Mouse (Mus musculus) intestine, postnatal 0 days (tissue): Measurements from ENCODE around the gene D11Wsu47e. TPM values are rescaled to one million over a fixed set of nuclear protein-coding genes. Genes with fewer than 3 reads are reported as not detected.

Experiments
- ATAC-seq: fragments of 200-750 bp; cut with Nextera tagmentation; 2 replicates; pipeline ENCODE4 v1.8.0; 2017; ENCODE audit warnings: mild to moderate bottlenecking, moderate TSS enrichment, moderate library complexity
- H3K27ac ChIP-seq: fragments of 300-500 bp; sonication (generic); 2 replicates; pipeline ENCODE4 v1.5.1; 2014; ENCODE audit warnings: mild to moderate bottlenecking, low read depth, low read length, moderate library complexity
- H3K27me3 ChIP-seq: fragments of 300-500 bp; sonication (generic); replicated peaks from 2 replicates; pipeline ENCODE4 v1.6.1; 2014; ENCODE audit warnings: low read length, mixed read lengths; ENCODE audit not compliant: control insufficient read depth, insufficient read depth
- H3K36me3 ChIP-seq: fragments of 300-500 bp; sonication (generic); 2 replicates; pipeline ENCODE4 v1.6.1; 2014; ENCODE audit warnings: mild to moderate bottlenecking, moderate library complexity; ENCODE audit not compliant: control insufficient read depth, insufficient read depth
- H3K4me1 ChIP-seq: fragments of 300-500 bp; sonication (generic); replicated peaks from 2 replicates; pipeline ENCODE4 v1.6.1; 2014; ENCODE audit warnings: antibody characterized with exemption, low read length, mixed read lengths; ENCODE audit not compliant: control insufficient read depth, insufficient read depth
- H3K4me2 ChIP-seq: fragments of 300-500 bp; sonication (generic); replicated peaks from 2 replicates; pipeline ENCODE4 v1.6.1; 2014; ENCODE audit warnings: low read depth, mild to moderate bottlenecking, moderate library complexity
- H3K4me3 ChIP-seq: fragments of 300-500 bp; sonication (generic); 2 replicates; pipeline ENCODE4 v1.5.1; 2014; ENCODE audit warnings: low read depth, low read length
- H3K9ac ChIP-seq: fragments of 300-500 bp; sonication (generic); 2 replicates; pipeline ENCODE4 v1.6.1; 2014; ENCODE audit warnings: mild to moderate bottlenecking, low read depth, low read length
- H3K9me3 ChIP-seq: fragments of 300-500 bp; sonication (generic); 2 replicates; pipeline ENCODE4 v1.6.1; 2016; ENCODE audit warnings: mixed run types; ENCODE audit not compliant: control insufficient read depth
- CTCF ChIP-seq: sonication (generic); IDR thresholded peaks from 2 replicates; pipeline ENCODE4 v1.5.1; 2016; ENCODE audit warnings: low read depth, mild to moderate bottlenecking, control low read depth, antibody characterized with exemption, moderate library complexity
- WGBS: fragments of 180-500 bp; shearing (Covaris S2); extraction: QIAGEN DNeasy Blood & Tissue Kit; methylation state at CpG from one replicate; pipeline ENCODE4 v1.1.7; 2014; 5-methylcytosine and 5-hydroxymethylcytosine counted together
- polyA plus RNA-seq: library from polyadenylated mRNA; unstranded; fragments of >200 nt; fragmentation: Nextera tagmentation; extraction: Ambion mirVana; gene quantifications from 2 replicates; pipeline ENCODE4 v1.2.1, GENCODE M21; 2015

D11Wsu47e gene
- polyA plus RNA-seq, 1 experiment from 2014 or later: 9.0 TPM

DNA sequence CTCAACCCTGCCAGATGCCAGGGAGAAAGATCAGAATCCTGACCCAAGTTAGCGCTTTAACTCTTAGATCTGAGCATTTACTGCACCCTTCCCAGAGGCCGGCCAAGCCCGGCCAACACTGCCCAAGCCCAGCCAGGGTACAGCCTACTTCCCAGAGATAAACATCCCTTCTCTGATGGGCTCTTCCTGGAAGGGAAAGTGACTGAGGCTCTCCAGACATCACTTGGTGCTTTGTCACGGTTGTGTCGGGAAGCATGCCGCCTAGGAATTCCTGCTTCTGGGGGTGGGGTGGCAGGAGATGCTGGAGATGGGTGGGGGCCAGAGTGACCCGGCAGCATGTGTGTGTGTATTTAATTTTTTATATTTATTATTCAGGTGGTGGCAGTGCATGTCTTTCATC is 55.9 kb downstream of the D11Wsu47e start:
- 38% methylated on average over 7 of the region's 7 CpGs for WGBS
- no peak overlapping the region for H3K4me3 ChIP-seq
- H3K4me1 ChIP-seq: peaks cover 9% of the 10 kb centered on the region
- peak overlapping the region; percentile 8; the same call in 1 of the 2 replicates for H3K27ac ChIP-seq
- TF ChIP-seq CTCF: no peak
- H3K27me3 ChIP-seq: no peaks in the 10 kb centered on the region
- no peak for ATAC-seq
- no peak overlapping the region for H3K9ac ChIP-seq
- no peaks in the 10 kb centered on the region for H3K9me3 ChIP-seq
- no peaks in the 10 kb centered on the region; the same call in 1 of the 2 replicates for H3K36me3 ChIP-seq
- no peak overlapping the region for H3K4me2 ChIP-seq

GRCm38 (mm10) chr11:113742998-113743397 is 58.8 kb downstream of the D11Wsu47e start:
- 100% methylated on average over 1 of the region's 1 CpGs for WGBS
- ATAC-seq: no peak
- H3K4me3 ChIP-seq: no peak overlapping the region

More at GRCm38 (mm10) chr11:113742998-113743397, 58.8 kb downstream of the D11Wsu47e start:
- peak; percentile 54 for TF ChIP-seq CTCF
- no peak overlapping the region for H3K9ac ChIP-seq
- H3K9me3 ChIP-seq: no peaks in the 10 kb centered on the region
- no peak overlapping the region for H3K27ac ChIP-seq
- no peaks in the 10 kb centered on the region for H3K27me3 ChIP-seq
- no peak overlapping the region for H3K4me2 ChIP-seq
- H3K4me1 ChIP-seq: peaks cover 17% of the 10 kb centered on the region
- no peaks in the 10 kb centered on the region; the same call in 1 of the 2 replicates for H3K36me3 ChIP-seq

Other genes starting within 250 kb of the D11Wsu47e start
- 0.99 and 1.0 TPM in 2 replicates for gene Sstr2, start 65.1 kb upstream of the D11Wsu47e start, polyA plus RNA-seq
- gene Cog1, start 35.2 kb upstream of the D11Wsu47e start, polyA plus RNA-seq: 19.6 and 20.9 TPM in 2 replicates
- gene Slc39a11, start 34.3 kb upstream of the D11Wsu47e start, polyA plus RNA-seq: 50.7 and 54.7 TPM in 2 replicates
- 40.0 and 41.9 TPM in 2 replicates for gene Fam104a, start 257 bp upstream of the D11Wsu47e start, polyA plus RNA-seq
- gene Cpsf4l, start 25.6 kb downstream of the D11Wsu47e start, polyA plus RNA-seq: not detected in 2 replicates
- 30.2 and 33.0 TPM in 2 replicates for gene Cdc42ep4, start 67.5 kb downstream of the D11Wsu47e start, polyA plus RNA-seq